Mouse (Mus musculus): Measurements from ENCODE around the gene Tmcc1.

DNA sequence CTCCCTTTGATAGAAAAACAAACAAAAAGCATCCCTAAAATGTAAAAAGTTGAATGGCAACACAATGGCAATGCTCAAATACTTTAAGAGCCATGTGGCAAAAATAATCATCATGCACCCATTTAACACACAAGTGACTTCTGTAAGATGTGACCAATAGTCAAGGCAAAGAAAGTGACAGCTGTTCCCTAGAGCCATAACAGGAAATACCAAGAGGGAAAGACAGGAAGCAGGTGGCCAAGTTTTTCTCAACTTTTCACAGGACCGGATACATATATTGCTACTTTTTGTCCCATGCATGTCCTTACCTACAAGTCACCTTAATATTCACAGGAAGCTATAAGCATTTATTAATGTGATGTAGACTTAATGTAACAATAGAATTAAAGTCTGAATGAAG is 3.9 kb downstream of the Tmcc1 start:
- TF ChIP-seq CTCF (IDR thresholded peaks at IDR 0.05; ENCODE audit: borderline replicate concordance, control insufficient read depth, extremely low read depth, insufficient read depth, low read length, poor library complexity) (no peak), POLR2A (IDR thresholded peaks at IDR 0.05; ENCODE audit: control insufficient read depth, extremely low read depth, insufficient read depth, low read length, poor library complexity) (no peak)

Data from thymus, adult 2 months (tissue).